In genomic region chr7:46425012-46425411, GRCm38 (mm10) we compare ENCODE assay signal across 35 mouse cellular contexts. TPM values are rescaled to one million over a fixed set of nuclear protein-coding genes. Genes with fewer than 3 reads are reported as not detected.
"Had no signal": no experiment of that assay in that cellular context is flagged by ENCODE, and none has a peak within 500 bp of the region (broad histone marks: within the 10 kb centered on the region; RNA-seq: fewer than 3 reads in every experiment).

No protein-coding gene starts in this region.

- H3K27ac ChIP-seq: heart, adult 2 months; heart, embryonic 13.5 days; heart, embryonic 15.5 days; hindbrain, embryonic 13.5 days; hindbrain, embryonic 15.5 days; hindbrain, postnatal 0 days; kidney, embryonic 15.5 days; kidney, postnatal 0 days; limb, embryonic 13.5 days; limb, embryonic 15.5 days; liver, embryonic 12.5 days; liver, embryonic 14.5 days had no signal

- H3K27me3 ChIP-seq: hindbrain, embryonic 13.5 days; hindbrain, embryonic 15.5 days; kidney, embryonic 15.5 days; limb, embryonic 13.5 days; limb, embryonic 15.5 days had no signal

- H3K36me3 ChIP-seq: heart, embryonic 13.5 days; heart, embryonic 15.5 days; kidney, embryonic 15.5 days; limb, embryonic 13.5 days; limb, embryonic 15.5 days; liver, embryonic 12.5 days had no signal

- H3K4me1 ChIP-seq: heart, embryonic 13.5 days; heart, embryonic 15.5 days; kidney, embryonic 15.5 days; limb, embryonic 13.5 days; limb, embryonic 15.5 days; liver, embryonic 12.5 days had no signal

- H3K4me3 ChIP-seq: heart, adult 2 months; heart, embryonic 13.5 days; heart, embryonic 15.5 days; hindbrain, embryonic 13.5 days; hindbrain, embryonic 15.5 days; kidney, embryonic 15.5 days; limb, embryonic 13.5 days; limb, embryonic 15.5 days; liver, embryonic 12.5 days had no signal

- DNase-seq: gastrocnemius, postnatal 14 days; gastrocnemius, postnatal 36 days; heart, adult 11 months; heart, adult 2 months; heart, postnatal 14 days; heart, postnatal 36 days; kidney, adult 11 months; kidney, adult 2 months; kidney, adult 9 months; kidney, postnatal 14 days; kidney, postnatal 36 days; layer of hippocampus, postnatal 36 days; left cerebral cortex, postnatal 4 days had no signal

- H3K9ac ChIP-seq: heart, embryonic 13.5 days; heart, embryonic 15.5 days; hindbrain, embryonic 13.5 days; hindbrain, embryonic 15.5 days; kidney, embryonic 15.5 days; limb, embryonic 13.5 days; limb, embryonic 15.5 days; liver, embryonic 12.5 days; liver, embryonic 14.5 days had no signal

- H3K9me3 ChIP-seq: heart, embryonic 13.5 days; heart, embryonic 15.5 days; hindbrain, embryonic 13.5 days; hindbrain, embryonic 15.5 days; kidney, embryonic 15.5 days; limb, embryonic 13.5 days; limb, embryonic 15.5 days; liver, embryonic 12.5 days had no signal

- H3K4me2 ChIP-seq: heart, embryonic 11.5 days; heart, embryonic 13.5 days; heart, embryonic 15.5 days; hindbrain, embryonic 13.5 days; hindbrain, embryonic 15.5 days; kidney, embryonic 15.5 days; limb, embryonic 13.5 days; limb, embryonic 15.5 days; liver, embryonic 12.5 days had no signal

- ATAC-seq: hindbrain, postnatal 0 days; intestine, embryonic 16.5 days; liver, embryonic 12.5 days had no signal

RNA-seq across cellular contexts. Expression of gene Kcnc1, which starts 28.7 kb away (rescaled TPM):
- polyA plus RNA-seq: heart, embryonic 15.5 days; heart, postnatal 0 days; liver, adult 2 months had no signal

RNA-seq across cellular contexts. Expression of gene Myod1, which starts 48.7 kb away (rescaled TPM):
- total RNA-seq: heart, adult 2 months; heart, postnatal 14 days; heart, postnatal 36 days; hematopoietic stem cell, adult 5-6 weeks; layer of hippocampus, postnatal 14 days; layer of hippocampus, postnatal 36 days; left cerebral cortex, adult 18-20 months; left cerebral cortex, postnatal 10 days; left cerebral cortex, postnatal 4 days; liver, adult 2 months had no signal
- polyA plus RNA-seq: gonadal fat pad, adult 2 months; heart, adult 2 months; heart, postnatal 0 days; intestine, embryonic 14.5 days; kidney, postnatal 0 days; large intestine, adult 2 months; liver, adult 2 months had no signal
